8 mouse cellular contexts compared by ENCODE assay signal in the genomic region with DNA sequence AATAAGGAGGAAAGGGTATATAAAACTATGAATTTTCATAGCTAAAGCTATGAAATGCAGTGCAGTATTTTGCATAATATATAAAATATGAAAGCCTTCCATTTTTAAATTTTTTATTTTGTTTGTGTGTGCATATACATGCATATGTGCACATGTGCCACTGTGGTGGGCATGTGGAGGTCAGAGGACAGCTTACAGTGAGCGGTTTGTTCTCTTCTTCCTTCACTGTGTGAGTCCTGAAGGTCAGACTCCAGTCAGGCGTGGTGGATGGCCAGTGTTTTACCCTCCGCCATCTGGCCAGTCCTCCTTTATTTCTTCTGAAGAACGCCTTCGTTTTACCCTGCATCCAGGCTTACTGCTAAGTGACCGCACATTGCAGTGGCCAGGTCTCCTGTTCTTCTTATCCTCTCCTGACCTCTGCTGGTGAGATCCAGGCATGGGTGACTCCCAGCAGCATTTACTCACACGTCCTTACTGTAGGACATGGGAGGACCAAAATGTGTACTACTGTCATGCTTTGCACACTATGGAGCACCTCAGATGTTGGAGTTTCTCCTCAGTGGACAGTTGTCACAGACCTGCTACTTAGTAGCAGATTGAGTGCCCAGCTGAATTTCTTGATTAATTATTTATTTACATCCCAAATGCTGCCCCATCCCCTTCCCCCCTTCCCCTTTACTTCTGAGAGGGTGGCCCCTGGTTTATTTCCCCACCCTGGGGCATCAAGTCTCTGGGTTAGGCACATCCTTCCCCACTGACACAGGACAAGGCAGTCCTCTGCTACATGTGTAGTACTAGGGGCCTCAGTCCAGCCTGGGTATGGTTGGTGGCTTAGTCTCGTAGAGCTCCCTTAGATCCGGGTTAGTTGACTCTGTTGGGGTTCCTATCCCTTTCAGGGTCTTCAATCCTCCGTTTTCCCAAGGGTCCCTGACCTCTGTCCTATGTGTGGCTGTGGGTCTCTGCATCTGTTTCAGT.
DNase-seq lines count a peak whose midpoint lies in the region; ATAC-seq and TF ChIP-seq lines count a peak whose summit lies in the region.

No protein-coding gene starts in this region.

- TF ChIP-seq CTCF in lung, postnatal 0 days (IDR thresholded peaks at IDR 0.05) = peak; percentile 98

- no peak overlapping the region for H3K4me3 ChIP-seq in hindbrain, embryonic 12.5 days
- no peak overlapping the region for H3K4me3 ChIP-seq in lung, postnatal 0 days (ENCODE audit: low read depth, low read length)

- no peaks in the 10 kb centered on the region for H3K27me3 ChIP-seq in hindbrain, embryonic 12.5 days
- no peaks in the 10 kb centered on the region for H3K27me3 ChIP-seq in lung, postnatal 0 days (replicated peaks; ENCODE audit: insufficient read depth, low read length)

- 25% methylated on average over 10 of the region's 10 CpGs for WGBS in hindbrain, embryonic 12.5 days
- WGBS in lung, postnatal 0 days = 39% methylated on average over 10 of the region's 10 CpGs

- DNase-seq in MN1 (ENCODE audit: low spot score) = peak; percentile 78
- DNase-seq in cerebellum, adult 8-10 months = peak; percentile 88
- DNase-seq in layer of hippocampus, postnatal 10 days (ENCODE audit: low spot score in 2 of 2) = peak; percentile 79 to 84
- peak; percentile 93 for DNase-seq in lung, postnatal 0 days (ENCODE audit: low spot score)
- peak; percentile 81 for DNase-seq in retina, adult 2 months (ENCODE audit: low read depth, low spot score)
- DNase-seq in thymus, postnatal 36 days = peak; percentile 53 to 58

- no peak overlapping the region for H3K27ac ChIP-seq in hindbrain, embryonic 12.5 days
- H3K27ac ChIP-seq in lung, postnatal 0 days (ENCODE audit: low read length) = no peak overlapping the region

- ATAC-seq in frontal cortex, adult (ENCODE audit: low TSS enrichment) = peak; percentile 96
- ATAC-seq in hindbrain, embryonic 12.5 days (ENCODE audit: low FRiP score) = peak; percentile 82
- ATAC-seq in lung, postnatal 0 days = peak; percentile 91

- H3K36me3 ChIP-seq in hindbrain, embryonic 12.5 days = no peaks in the 10 kb centered on the region; the same call in 1 of the 2 replicates
- no peaks in the 10 kb centered on the region for H3K36me3 ChIP-seq in lung, postnatal 0 days (ENCODE audit: insufficient read depth, low read length)

- no peak overlapping the region for H3K9ac ChIP-seq in hindbrain, embryonic 12.5 days
- H3K9ac ChIP-seq in lung, postnatal 0 days (replicated peaks; ENCODE audit: low read depth) = no peak overlapping the region

- no peak for TF ChIP-seq EP300 in lung, postnatal 0 days (IDR thresholded peaks at IDR 0.05)

- no peaks in the 10 kb centered on the region for H3K9me3 ChIP-seq in hindbrain, embryonic 12.5 days (replicated peaks)
- no peaks in the 10 kb centered on the region for H3K9me3 ChIP-seq in lung, postnatal 0 days (ENCODE audit: low read length)

- H3K4me1 ChIP-seq in hindbrain, embryonic 12.5 days = peaks cover 26% of the 10 kb centered on the region
- no peaks in the 10 kb centered on the region for H3K4me1 ChIP-seq in lung, postnatal 0 days (ENCODE audit: insufficient read depth, low read depth, low read length)

- 0 out of 2 replicates have a peak overlapping the region, but pooled peaks have one; percentile 11 for H3K4me2 ChIP-seq in hindbrain, embryonic 12.5 days (replicated peaks)
- H3K4me2 ChIP-seq in lung, postnatal 0 days (replicated peaks; ENCODE audit: low read depth, low read length) = no peak overlapping the region
